Mouse (Mus musculus) monocyte, adult 5-6 weeks (primary cell): ENCODE measurements around the gene Usp51. TPM values are rescaled to one million over a fixed set of nuclear protein-coding genes. Genes with fewer than 3 reads are reported as not detected.

Experiments
- total RNA-seq: library from RNA; stranded (forward); fragments of 200-1000, 200-491, 200-594 nt; gene quantifications from 3 replicates; pipeline ENCODE4 v1.2.3, GENCODE M21; 2017

Usp51 gene
- total RNA-seq, 1 experiment from 2014 or later, result not detected

Other genes starting within 250 kb of the Usp51 start
- not detected in 3 replicates for gene Shroom2, start 237.0 kb upstream of the Usp51 start, total RNA-seq
- gene Gpr143, start 224.5 kb upstream of the Usp51 start, total RNA-seq, result not detected in 3 replicates
- 2.0 TPM in 1 of 3 replicates, not detected in the others for gene Mageh1, start 31.1 kb downstream of the Usp51 start, total RNA-seq
- not detected in 3 replicates for gene Foxr2, start 112.3 kb downstream of the Usp51 start, total RNA-seq
- 3.0 to 11.3 TPM (median 5.6 TPM) in 3 replicates for gene Rragb, start 133.5 kb downstream of the Usp51 start, total RNA-seq
- gene Klf8, start 231.0 kb downstream of the Usp51 start, total RNA-seq, result 0.38 to 2.5 TPM (median 1.2 TPM) in 3 replicates